Mouse (Mus musculus) liver, embryonic 14 days (tissue): ENCODE measurements around the gene Olfr574. TPM values are rescaled to one million over a fixed set of nuclear protein-coding genes. Genes with fewer than 3 reads are reported as not detected.

ENCODE experiments used
- polyA plus RNA-seq: library from polyadenylated mRNA; depleted of rRNA; stranded (reverse); fragments of >200 nt; gene quantifications from 2 replicates; pipeline ENCODE4 v1.2.3, GENCODE M21; 2012; rRNA removed

Olfr574 gene
- polyA plus RNA-seq, result not detected in 2 replicates

GRCm38 (mm10) chr7:102948167-102948566, at the start of gene Olfr574:
Gene Olfr574 (plus strand): TSS chr7:102948467.

GRCm38 (mm10) chr7:102917032-102917875, 31.0 kb upstream of the Olfr574 start, which contains the start of gene Olfr571:
Gene Olfr571 (minus strand): TSS chr7:102917536.

GRCm38 (mm10) chr7:102924109-102924508, 24.2 kb upstream of the Olfr574 start, which contains the start of gene Olfr572:
Gene Olfr572 (plus strand): TSS chr7:102924409.

GRCm38 (mm10) chr7:102942475-102942874, 5.8 kb upstream of the Olfr574 start, which contains the start of gene Olfr573-ps1:
Gene Olfr573-ps1 (minus strand): TSS chr7:102942575.

GRCm38 (mm10) chr7:102958593-102958992, 10.3 kb downstream of the Olfr574 start, which contains the start of gene Olfr575:
Gene Olfr575 (minus strand): TSS chr7:102958775.

GRCm38 (mm10) chr7:102962360-102962759, 14.1 kb downstream of the Olfr574 start, which contains the start of gene Olfr576:
Gene Olfr576 (plus strand): TSS chr7:102962660.

GRCm38 (mm10) chr7:102975843-102976242, 27.6 kb downstream of the Olfr574 start, which contains the start of gene Olfr577:
Gene Olfr577 (minus strand): TSS chr7:102975943.

GRCm38 (mm10) chr7:102989224-102989623, 41.0 kb downstream of the Olfr574 start, which contains the start of gene Olfr578:
Gene Olfr578 (minus strand): TSS chr7:102989324.

Other genes starting within 250 kb of the Olfr574 start
- gene Olfr558, start 246.3 kb upstream of the Olfr574 start, polyA plus RNA-seq, result not detected in 2 replicates
- gene Olfr33, start 229.4 kb upstream of the Olfr574 start, polyA plus RNA-seq, result not detected in 2 replicates
- gene Olfr559, start 221.0 kb upstream of the Olfr574 start, polyA plus RNA-seq, result not detected in 2 replicates
- not detected in 2 replicates for gene Olfr560, start 189.1 kb upstream of the Olfr574 start, polyA plus RNA-seq
- 0.01 and 0.15 TPM in 2 replicates for gene Olfr78, start 189.0 kb upstream of the Olfr574 start, polyA plus RNA-seq
- gene Olfr561, start 177.2 kb upstream of the Olfr574 start, polyA plus RNA-seq, result 0.05 TPM in 1 of 2 replicates, not detected in the other
- not detected in 2 replicates for gene Olfr564, start 145.0 kb upstream of the Olfr574 start, polyA plus RNA-seq
- not detected in 2 replicates for gene Olfr566, start 89.7 kb upstream of the Olfr574 start, polyA plus RNA-seq
- gene Olfr568, start 71.3 kb upstream of the Olfr574 start, polyA plus RNA-seq, result not detected in 2 replicates
- gene Olfr569, start 57.6 kb upstream of the Olfr574 start, polyA plus RNA-seq, result not detected in 2 replicates
- gene Olfr570, start 53.9 kb upstream of the Olfr574 start, polyA plus RNA-seq, result not detected in 2 replicates
- not detected in 2 replicates for gene Olfr571, start 30.9 kb upstream of the Olfr574 start, polyA plus RNA-seq
- not detected in 2 replicates for gene Olfr572, start 24.1 kb upstream of the Olfr574 start, polyA plus RNA-seq
- gene Olfr573-ps1, start 5.9 kb upstream of the Olfr574 start, polyA plus RNA-seq, result not detected in 2 replicates
- 0.03 TPM in 1 of 2 replicates, not detected in the other for gene Olfr575, start 10.3 kb downstream of the Olfr574 start, polyA plus RNA-seq
- not detected in 2 replicates for gene Olfr576, start 14.2 kb downstream of the Olfr574 start, polyA plus RNA-seq
- gene Olfr577, start 27.5 kb downstream of the Olfr574 start, polyA plus RNA-seq, result not detected in 2 replicates
- gene Olfr578, start 40.9 kb downstream of the Olfr574 start, polyA plus RNA-seq, result not detected in 2 replicates
- gene Olfr582, start 89.6 kb downstream of the Olfr574 start, polyA plus RNA-seq, result not detected in 2 replicates
- gene Olfr583, start 102.8 kb downstream of the Olfr574 start, polyA plus RNA-seq, result not detected in 2 replicates
- not detected in 2 replicates for gene Olfr584, start 133.4 kb downstream of the Olfr574 start, polyA plus RNA-seq
- gene Olfr585, start 149.3 kb downstream of the Olfr574 start, polyA plus RNA-seq, result not detected in 2 replicates
- not detected in 2 replicates for gene Olfr586, start 177.2 kb downstream of the Olfr574 start, polyA plus RNA-seq
- gene Olfr588-ps1, start 192.4 kb downstream of the Olfr574 start, polyA plus RNA-seq, result not detected in 2 replicates
- not detected in 2 replicates for gene Olfr589, start 207.9 kb downstream of the Olfr574 start, polyA plus RNA-seq
- not detected in 2 replicates for gene Olfr591, start 229.9 kb downstream of the Olfr574 start, polyA plus RNA-seq
- gene Olfr592, start 236.3 kb downstream of the Olfr574 start, polyA plus RNA-seq, result not detected in 2 replicates